Mouse (Mus musculus) liver, embryonic 14.5 days (tissue): ENCODE results near the gene Zfp612.

Experiments
- CTCF ChIP-seq: IDR thresholded peaks from 2 replicates; pipeline ENCODE4 v1.5.1; 2016; ENCODE audit warnings: antibody characterized with exemption, low read depth, control low read depth
- EP300 ChIP-seq: IDR thresholded peaks from 2 replicates; pipeline ENCODE4 v1.6.1; 2016; ENCODE audit warnings: antibody characterized with exemption, low read depth

DNA sequence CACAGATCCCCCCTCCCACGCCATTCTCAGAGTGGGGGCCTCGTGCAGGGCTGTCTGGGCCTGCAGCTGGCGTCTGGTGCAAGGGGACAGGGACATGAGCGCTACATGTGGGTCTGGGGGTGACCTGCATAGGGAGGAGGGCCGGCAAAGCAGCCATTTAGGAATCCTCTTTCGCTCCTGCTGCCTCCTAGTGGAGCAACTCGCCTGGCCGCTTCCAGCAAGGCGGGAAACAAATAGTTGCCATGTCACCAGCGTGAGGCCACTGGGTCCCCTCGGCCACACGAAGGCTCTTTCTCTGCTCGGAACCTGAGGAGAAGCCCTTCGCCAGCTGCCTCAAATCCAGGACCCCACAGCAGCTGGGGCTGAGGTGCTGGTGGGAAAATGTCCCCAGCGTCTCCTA is 22.1 kb downstream of the Zfp612 start:
- TF ChIP-seq CTCF (no peak), EP300 (no peak)
